In the genomic region with DNA sequence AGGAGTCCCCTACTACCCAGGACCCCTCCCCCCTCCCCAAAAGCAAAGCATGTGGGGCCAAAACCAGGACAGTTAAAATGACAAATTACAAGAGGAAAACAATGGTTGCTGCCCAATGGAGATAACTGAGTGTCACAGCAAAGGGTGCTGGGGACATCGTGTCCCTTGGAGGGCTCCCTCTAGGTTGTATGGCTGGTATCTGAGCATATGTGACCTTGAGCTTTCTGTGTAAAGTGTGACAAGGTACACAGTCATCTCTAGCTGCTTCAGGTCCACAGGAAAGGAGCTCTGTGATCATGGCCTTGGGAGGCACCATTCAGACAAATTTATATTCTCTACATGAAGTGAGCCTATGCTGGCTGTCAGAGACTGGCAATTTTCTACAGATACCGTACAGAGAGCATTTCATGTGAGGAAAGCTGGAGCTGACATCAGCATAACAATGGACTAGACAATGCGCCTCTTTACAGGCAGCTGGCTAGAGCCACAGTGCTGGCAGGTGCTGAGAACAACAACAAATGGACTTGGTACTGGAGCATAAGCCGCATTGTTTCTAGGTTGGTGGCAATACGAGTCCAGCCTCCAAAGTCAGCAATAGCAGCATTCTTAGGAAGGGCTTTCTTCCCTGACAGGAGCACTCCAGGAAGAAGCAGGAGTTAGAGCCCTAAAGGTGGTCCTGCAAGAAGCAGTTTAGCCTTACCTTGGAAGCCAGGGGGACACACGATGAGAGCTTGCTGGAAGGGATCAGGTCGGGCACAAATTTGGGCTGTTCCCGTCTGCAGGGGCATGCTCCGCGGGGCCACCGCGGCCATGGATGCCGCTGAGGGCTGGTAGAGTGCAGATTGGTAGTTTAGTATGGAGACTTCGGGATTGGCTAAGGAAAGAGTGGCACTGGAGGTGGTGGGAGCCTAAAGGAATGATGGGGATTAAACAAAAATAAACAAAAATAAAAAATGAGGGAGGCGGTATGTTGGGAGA, we compare ENCODE assay signal across 11 mouse cellular contexts.
DNase-seq lines count a peak whose midpoint lies in the region; ATAC-seq lines count a peak whose summit lies in the region.
"Had no signal": no experiment of that assay in that cellular context is flagged by ENCODE, and none has a peak within 500 bp of the region (broad histone marks: within the 10 kb centered on the region; RNA-seq: fewer than 3 reads in every experiment).

No protein-coding gene starts in this region.

- H3K9ac ChIP-seq in neural tube, embryonic 11.5 days (ENCODE audit: low read length) = no peak overlapping the region
- no peak overlapping the region for H3K9ac ChIP-seq in forebrain, embryonic 12.5 days
- H3K9ac ChIP-seq: embryonic facial prominence, embryonic 13.5 days had no signal

- H3K27me3 ChIP-seq in neural tube, embryonic 11.5 days (ENCODE audit: control insufficient read depth, insufficient read depth, low read length) = no peaks in the 10 kb centered on the region
- no peaks in the 10 kb centered on the region for H3K27me3 ChIP-seq in forebrain, embryonic 12.5 days
- H3K27me3 ChIP-seq: embryonic facial prominence, embryonic 13.5 days had no signal

- H3K4me1 ChIP-seq in neural tube, embryonic 11.5 days (ENCODE audit: control insufficient read depth, insufficient read depth, low read length) = 0 out of 2 replicates have a peak, but pooled peaks cover 2% of the 10 kb centered on the region
- H3K4me1 ChIP-seq in forebrain, embryonic 12.5 days = peaks cover 19% of the 10 kb centered on the region
- H3K4me1 ChIP-seq: embryonic facial prominence, embryonic 13.5 days had no signal

- 75% methylated on average over 15 of the region's 15 CpGs for WGBS in neural tube, embryonic 11.5 days
- WGBS in forebrain, embryonic 12.5 days = 72% methylated on average over 15 of the region's 15 CpGs

- peak; percentile 15 for DNase-seq in neural tube, embryonic 11.5 days (ENCODE audit: low spot score)
- no peak for DNase-seq in neural tube, embryonic 10.5 days (ENCODE audit: extremely low spot score, low spot score)
- peak; percentile 64 to 81 for DNase-seq in layer of hippocampus, adult 8-10 months (ENCODE audit: low spot score in 2 of 2)
- peak; percentile 85 for DNase-seq in telencephalon, adult 2 months (ENCODE audit: low read depth, low spot score)
- no peak for DNase-seq in gastrocnemius, postnatal 10 days
- DNase-seq in right cerebral cortex, postnatal 36 days (ENCODE audit: low spot score in 2 of 2) = no peak
- DNase-seq: gastrocnemius, postnatal 14 days; lung, adult 2 months had no signal

- 0 out of 2 replicates have a peak overlapping the region, but pooled peaks have one; percentile 29 for H3K27ac ChIP-seq in neural tube, embryonic 11.5 days (ENCODE audit: low read depth, low read length)
- H3K27ac ChIP-seq in forebrain, embryonic 12.5 days = peak overlapping the region; percentile 61
- H3K27ac ChIP-seq: embryonic facial prominence, embryonic 13.5 days had no signal

- H3K36me3 ChIP-seq in neural tube, embryonic 11.5 days (ENCODE audit: control insufficient read depth, insufficient read depth, low read length) = peaks cover 4% of the 10 kb centered on the region; the same call in 1 of the 2 replicates
- peaks cover 55% of the 10 kb centered on the region for H3K36me3 ChIP-seq in forebrain, embryonic 12.5 days (replicated peaks)

- peak; percentile 55; the same call in 1 of the 2 replicates for ATAC-seq in neural tube, embryonic 11.5 days (ENCODE audit: insufficient read depth, low FRiP score, low TSS enrichment)
- ATAC-seq in forebrain, embryonic 12.5 days (ENCODE audit: low FRiP score) = peak; percentile 67
- ATAC-seq: inflammation-experienced regulatory T-cells, adult 6 months had no signal

- H3K9me3 ChIP-seq in neural tube, embryonic 11.5 days (ENCODE audit: control insufficient read depth, low read length) = no peaks in the 10 kb centered on the region
- H3K9me3 ChIP-seq in forebrain, embryonic 12.5 days = no peaks in the 10 kb centered on the region
- H3K9me3 ChIP-seq: embryonic facial prominence, embryonic 13.5 days had no signal

- no peak overlapping the region for H3K4me2 ChIP-seq in neural tube, embryonic 11.5 days (ENCODE audit: low read depth)
- no peak overlapping the region for H3K4me2 ChIP-seq in forebrain, embryonic 12.5 days
- H3K4me2 ChIP-seq: embryonic facial prominence, embryonic 13.5 days had no signal

- no peak overlapping the region for H3K4me3 ChIP-seq in neural tube, embryonic 11.5 days (ENCODE audit: low read depth, low read length)
- no peak overlapping the region for H3K4me3 ChIP-seq in forebrain, embryonic 12.5 days (replicated peaks)
- H3K4me3 ChIP-seq: embryonic facial prominence, embryonic 13.5 days had no signal

Comparison
In these comparisons a context has a peak if more than half of its experiments do, and no peak if none do; other contexts are left out.
1. DNase-seq: peak in neural tube, embryonic 11.5 days (single experiment), layer of hippocampus, adult 8-10 months (2 of 2) and telencephalon, adult 2 months (single experiment); none in neural tube, embryonic 10.5 days (single experiment), gastrocnemius, postnatal 10 days (single experiment) and right cerebral cortex, postnatal 36 days (0 of 2).